Mouse (Mus musculus) forebrain, embryonic 10.5 days (tissue): ENCODE results near the gene Armc7. TPM values are rescaled to one million over a fixed set of nuclear protein-coding genes. Genes with fewer than 3 reads are reported as not detected.
"Not testable (repeated sequence)": the region's sequence is repeated elsewhere in the genome, so short reads cannot be mapped to it uniquely, and the experiment has no call there.

ENCODE experiments used
- DNase-seq: peaks from one replicate; pipeline ENCODE4 v3.0.0-alpha.2; 2017; ENCODE audit warnings: low spot score; ENCODE audit errors: extremely low spot score
- H3K27ac ChIP-seq: fragments of 300-500 bp; sonication (generic); 2 replicates; pipeline ENCODE4 v1.5.1; 2016; ENCODE audit warnings: mild to moderate bottlenecking
- H3K27me3 ChIP-seq: fragments of 300-500 bp; sonication (generic); 2 replicates; pipeline ENCODE4 v1.6.1; 2016; ENCODE audit warnings: mild to moderate bottlenecking; ENCODE audit not compliant: poor library complexity, severe bottlenecking
- H3K36me3 ChIP-seq: fragments of 300-500 bp; sonication (generic); replicated peaks from 2 replicates; pipeline ENCODE4 v1.6.1; 2016; ENCODE audit warnings: mild to moderate bottlenecking, moderate library complexity
- H3K4me1 ChIP-seq: fragments of 300-500 bp; sonication (generic); 2 replicates; pipeline ENCODE4 v1.6.1; 2016
- H3K4me3 ChIP-seq: fragments of 300-500 bp; sonication (generic); 2 replicates; pipeline ENCODE4 v1.5.1; 2016; ENCODE audit warnings: mild to moderate bottlenecking, moderate library complexity
- H3K9me3 ChIP-seq: fragments of 300-500 bp; sonication (generic); 2 replicates; pipeline ENCODE4 v1.6.1; 2016; ENCODE audit warnings: mild to moderate bottlenecking, moderate library complexity
- WGBS: fragments of 180-500 bp; shearing (Covaris S2); methylation state at CpG from one replicate; pipeline ENCODE4 v1.1.7; 2016; 5-methylcytosine and 5-hydroxymethylcytosine counted together
- polyA plus RNA-seq: library from polyadenylated mRNA; unstranded; fragments of >200 nt; fragmentation: Nextera tagmentation; extraction: Ambion mirVana; gene quantifications from 2 replicates; pipeline ENCODE4 v1.2.1, GENCODE M21; 2016

Gene Armc7
- polyA plus RNA-seq, 1 experiment from 2014 or later, result 8.2 TPM

- Histone ChIP-seq H3K9me3 (no peaks in the 10 kb centered on the region), H3K27me3 (peaks cover 9% of the 10 kb centered on the region; the same call in 1 of the 2 replicates), H3K4me3 (no peak overlapping the region), H3K4me1 (peaks cover 25% of the 10 kb centered on the region), H3K36me3 (no peaks in the 10 kb centered on the region), H3K27ac (no peak overlapping the region)
- 22% methylated on average over 8 of the region's 8 CpGs for WGBS
- DNase-seq, result no peak
Observed at GRCm38 (mm10) chr11:115460976-115461375, 14.5 kb upstream of the Armc7 start.

GRCm38 (mm10) chr11:115461846-115462242, 13.6 kb upstream of the Armc7 start:
- Histone ChIP-seq H3K9me3 (no peaks in the 10 kb centered on the region), H3K36me3 (no peaks in the 10 kb centered on the region), H3K4me3 (no peak overlapping the region), H3K27me3 (peaks cover 9% of the 10 kb centered on the region; the same call in 1 of the 2 replicates), H3K27ac (no peak overlapping the region), H3K4me1 (peaks cover 27% of the 10 kb centered on the region)
- no peak for DNase-seq
- 70% methylated on average over 5 of the region's 5 CpGs for WGBS

- H3K27ac ChIP-seq, result no peak within 1 kb of the TSS
- no peak for DNase-seq
- peaks cover 27% of the 10 kb centered on the region for H3K4me1 ChIP-seq
- no peaks in the 10 kb centered on the region for H3K36me3 ChIP-seq
- WGBS, result 80% methylated on average over 16 of the region's 16 CpGs
- H3K9me3 ChIP-seq, result no peaks in the 10 kb centered on the region
- H3K27me3 ChIP-seq, result peaks cover 9% of the 10 kb centered on the region; the same call in 1 of the 2 replicates
- H3K4me3 ChIP-seq, result no peak within 1 kb of the TSS
Observed at GRCm38 (mm10) chr11:115462243-115462891, 13.1 kb upstream of the Armc7 start, which contains the start of gene Slc16a5. Gene Slc16a5, plus strand, starts transcription at chr11:115462474.

- WGBS, result 80% methylated on average over 11 of the region's 11 CpGs
- Histone ChIP-seq H3K27ac (no peak overlapping the region), H3K9me3 (no peaks in the 10 kb centered on the region), H3K4me1 (peaks cover 24% of the 10 kb centered on the region), H3K4me3 (no peak overlapping the region), H3K36me3 (no peaks in the 10 kb centered on the region), H3K27me3 (peaks cover 9% of the 10 kb centered on the region; the same call in 1 of the 2 replicates)
- no peak for DNase-seq
Observed at GRCm38 (mm10) chr11:115463397-115463796, 12.1 kb upstream of the Armc7 start.

GRCm38 (mm10) chr11:115464851-115465250, 10.6 kb upstream of the Armc7 start:
- Histone ChIP-seq H3K4me1 (peaks cover 24% of the 10 kb centered on the region), H3K27ac (no peak overlapping the region), H3K4me3 (no peak overlapping the region), H3K36me3 (no peaks in the 10 kb centered on the region), H3K27me3 (peaks cover 9% of the 10 kb centered on the region; the same call in 1 of the 2 replicates), H3K9me3 (no peaks in the 10 kb centered on the region)
- 92% methylated on average over 8 of the region's 8 CpGs for WGBS
- DNase-seq, result no peak

GRCm38 (mm10) chr11:115467217-115467618, 8.2 kb upstream of the Armc7 start:
- peaks cover 16% of the 10 kb centered on the region for H3K4me1 ChIP-seq
- H3K36me3 ChIP-seq, result no peaks in the 10 kb centered on the region
- H3K27ac ChIP-seq, result peak overlapping the region; percentile 73
- WGBS, result 45% methylated on average over 4 of the region's 4 CpGs
- H3K4me3 ChIP-seq, result no peak overlapping the region
- H3K9me3 ChIP-seq, result no peaks in the 10 kb centered on the region
- peaks cover 3% of the 10 kb centered on the region; the same call in 1 of the 2 replicates for H3K27me3 ChIP-seq
- DNase-seq, result no peak

- Histone ChIP-seq H3K4me3 (no peak overlapping the region), H3K4me1 (peaks cover 60% of the 10 kb centered on the region)
- WGBS, result 89% methylated on average over 7 of the region's 7 CpGs
Observed at GRCm38 (mm10) chr11:115472183-115472582, 3.3 kb upstream of the Armc7 start.

GRCm38 (mm10) chr11:115473626-115474275, 1.7 kb upstream of the Armc7 start:
- H3K36me3 ChIP-seq, result no peaks in the 10 kb centered on the region
- no peaks in the 10 kb centered on the region for H3K9me3 ChIP-seq
- peak overlapping the region; percentile 85 for H3K27ac ChIP-seq
- 25% methylated on average over 15 of the region's 15 CpGs for WGBS
- H3K4me3 ChIP-seq, result peak overlapping the region; percentile 13
- peaks cover 56% of the 10 kb centered on the region for H3K4me1 ChIP-seq
- no peaks in the 10 kb centered on the region for H3K27me3 ChIP-seq
- DNase-seq, result peak; percentile 91

More at GRCm38 (mm10) chr11:115472183-115472582, 3.3 kb upstream of the Armc7 start:
- Histone ChIP-seq H3K36me3 (no peaks in the 10 kb centered on the region), H3K27ac (peak overlapping the region; percentile 85), H3K27me3 (no peaks in the 10 kb centered on the region), H3K9me3 (no peaks in the 10 kb centered on the region)
- no peak for DNase-seq

GRCm38 (mm10) chr11:115475758-115476237, 331 bp downstream of the Armc7 start:
- H3K27me3 ChIP-seq, result no peaks in the 10 kb centered on the region
- peak overlapping the region; percentile 85 for H3K27ac ChIP-seq
- peak overlapping the region; percentile 93 for H3K4me3 ChIP-seq
- peaks cover 7% of the 10 kb centered on the region; the same call in 1 of the 2 replicates for H3K36me3 ChIP-seq
- DNase-seq, result no peak
- no peaks in the 10 kb centered on the region for H3K9me3 ChIP-seq
- WGBS, result 4% methylated on average over 28 of the region's 28 CpGs
- peaks cover 56% of the 10 kb centered on the region for H3K4me1 ChIP-seq

GRCm38 (mm10) chr11:115476630-115477029, 1.2 kb downstream of the Armc7 start:
- Histone ChIP-seq H3K4me1 (peaks cover 56% of the 10 kb centered on the region), H3K4me3 (peak overlapping the region; percentile 93; the same call in 1 of the 2 replicates)
- H3K9me3 ChIP-seq, H3K27me3 ChIP-seq, DNase-seq, H3K36me3 ChIP-seq, H3K27ac ChIP-seq: not testable (repeated sequence)
- 87% methylated on average over 4 of the region's 4 CpGs for WGBS

GRCm38 (mm10) chr11:115477388-115477787, 1.9 kb downstream of the Armc7 start:
- not testable (repeated sequence) for H3K27ac ChIP-seq, H3K4me3 ChIP-seq, H3K36me3 ChIP-seq, H3K9me3 ChIP-seq, H3K27me3 ChIP-seq, DNase-seq
- H3K4me1 ChIP-seq, result peaks cover 51% of the 10 kb centered on the region
- WGBS, result 87% methylated on average over 7 of the region's 7 CpGs

- H3K27ac ChIP-seq, result no peak overlapping the region
- H3K4me1 ChIP-seq, result peaks cover 43% of the 10 kb centered on the region
- H3K27me3 ChIP-seq, result no peaks in the 10 kb centered on the region
- no peaks in the 10 kb centered on the region for H3K9me3 ChIP-seq
- no peak for DNase-seq
- 87% methylated on average over 9 of the region's 9 CpGs for WGBS
- H3K4me3 ChIP-seq, result no peak overlapping the region
- H3K36me3 ChIP-seq, result peaks cover 7% of the 10 kb centered on the region; the same call in 1 of the 2 replicates
Observed at GRCm38 (mm10) chr11:115478296-115478938, 3.0 kb downstream of the Armc7 start.
